Comparison of ENCODE assay signal across 8 mouse cellular contexts in the genomic region with DNA sequence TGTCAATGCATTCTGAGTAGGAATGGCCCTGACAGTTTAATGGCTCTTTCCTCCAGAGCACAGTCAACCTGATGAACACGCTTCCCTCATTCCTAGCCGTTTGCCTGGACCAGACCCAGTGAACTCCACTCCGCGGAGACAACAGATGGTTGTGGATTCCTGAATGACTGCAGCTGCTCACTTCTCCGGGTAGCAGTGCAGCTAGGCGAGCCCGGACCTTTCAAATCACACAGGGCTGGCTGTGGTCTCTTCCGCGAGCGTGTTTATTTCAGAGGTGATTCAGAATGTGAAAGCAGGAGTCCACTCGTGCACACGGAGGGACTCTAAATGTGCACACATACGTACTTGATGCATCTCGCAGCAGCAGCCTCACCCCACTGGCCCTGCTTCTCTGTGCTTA. TPM values are rescaled to one million over a fixed set of nuclear protein-coding genes. Genes with fewer than 3 reads are reported as not detected.
A peak's percentile ranks its signal among the peaks of the same experiment; 100 is the strongest.
DNase-seq lines count a peak whose midpoint lies in the region; ATAC-seq lines count a peak whose summit lies in the region.
"Had no signal": no experiment of that assay in that cellular context is flagged by ENCODE, and none has a peak within 500 bp of the region (broad histone marks: within the 10 kb centered on the region; RNA-seq: fewer than 3 reads in every experiment).

No protein-coding gene starts in this region.

- H3K9me3 ChIP-seq in hindbrain, embryonic 16.5 days (ENCODE audit: control insufficient read depth, low read length), result no peaks in the 10 kb centered on the region
- H3K9me3 ChIP-seq in stomach, embryonic 16.5 days (replicated peaks; ENCODE audit: control insufficient read depth, low read length), result no peaks in the 10 kb centered on the region

- intact Hi-C loops in heart, postnatal 10 days (cut with DNase I), result loop anchor here (5.0 kb wide), 1 partner anchor 36 kb away; no protein-coding TSS in a partner anchor
- intact Hi-C loops in heart, postnatal 36 days (cut with DNase I), result loop anchor here (2.0 kb wide), 1 partner anchor 31 kb away; no protein-coding TSS in a partner anchor

- DNase-seq in heart, postnatal 10 days, result peak; percentile 40 to 48
- DNase-seq in heart, postnatal 36 days, result no peak
- peak; percentile 27 for DNase-seq in retina, postnatal 1 day
- DNase-seq in retina, embryonic 14.5 days (ENCODE audit: low spot score), result no peak

- H3K4me3 ChIP-seq in hindbrain, embryonic 16.5 days (ENCODE audit: low read length), result no peak overlapping the region
- H3K4me3 ChIP-seq in stomach, embryonic 16.5 days (replicated peaks; ENCODE audit: low read length), result no peak overlapping the region

- no peaks in the 10 kb centered on the region for H3K27me3 ChIP-seq in hindbrain, embryonic 16.5 days (replicated peaks; ENCODE audit: control insufficient read depth, insufficient read depth, low read length)
- no peaks in the 10 kb centered on the region for H3K27me3 ChIP-seq in stomach, embryonic 16.5 days (ENCODE audit: control insufficient read depth, insufficient read depth, low read length)

- H3K9ac ChIP-seq in hindbrain, embryonic 16.5 days (ENCODE audit: low read depth, low read length), result no peak overlapping the region
- H3K9ac ChIP-seq in stomach, embryonic 16.5 days (ENCODE audit: low read length), result no peak overlapping the region

- WGBS in hindbrain, embryonic 16.5 days, result 35% methylated on average over 14 of the region's 14 CpGs
- 26% methylated on average over 14 of the region's 14 CpGs for WGBS in stomach, embryonic 16.5 days

- no peaks in the 10 kb centered on the region for H3K36me3 ChIP-seq in hindbrain, embryonic 16.5 days (ENCODE audit: control insufficient read depth, insufficient read depth, low read length)
- no peaks in the 10 kb centered on the region for H3K36me3 ChIP-seq in stomach, embryonic 16.5 days (ENCODE audit: control insufficient read depth, insufficient read depth, low read length)

- H3K4me2 ChIP-seq in hindbrain, embryonic 16.5 days (ENCODE audit: low read length), result peak overlapping the region; percentile 38
- peak overlapping the region; percentile 43 for H3K4me2 ChIP-seq in stomach, embryonic 16.5 days (ENCODE audit: low read depth, low read length)

- peak; percentile 82; the same call in 1 of the 2 replicates for ATAC-seq in hindbrain, embryonic 16.5 days
- no peak for ATAC-seq in stomach, embryonic 16.5 days (ENCODE audit: insufficient read depth, low FRiP score)
- no peak for ATAC-seq in monocyte, adult 5-6 weeks (replicated peaks; ENCODE audit: insufficient number of reproducible peaks, low FRiP score, low TSS enrichment, poor library complexity, severe bottlenecking)

- H3K27ac ChIP-seq in hindbrain, embryonic 16.5 days (ENCODE audit: low read depth, low read length), result no peak overlapping the region
- H3K27ac ChIP-seq in stomach, embryonic 16.5 days (ENCODE audit: low read length), result no peak overlapping the region

- peaks cover 5% of the 10 kb centered on the region for H3K4me1 ChIP-seq in hindbrain, embryonic 16.5 days (ENCODE audit: control insufficient read depth, insufficient read depth, low read depth, low read length)
- H3K4me1 ChIP-seq in stomach, embryonic 16.5 days (ENCODE audit: control insufficient read depth, insufficient read depth, low read length), result peaks cover 4% of the 10 kb centered on the region; the same call in 1 of the 2 replicates

RNA-seq across cellular contexts. Expression of a gene that starts 32.4 kb away (rescaled TPM):
- total RNA-seq in heart, postnatal 10 days (2021), result 10 to 100 TPM; 46.4 to 48.2 TPM
- total RNA-seq in heart, postnatal 36 days (2021), result 10 to 100 TPM; 46.2 to 49.6 TPM
- 0.58 and 0.86 TPM in 2 replicates for polyA plus RNA-seq in hindbrain, embryonic 16.5 days (2015; fragmentation: Nextera tagmentation; extraction: Ambion mirVana)
- polyA plus RNA-seq in stomach, embryonic 16.5 days (2015; fragmentation: Nextera tagmentation; extraction: Ambion mirVana), result 0.05 and 0.16 TPM in 2 replicates
- 0.87 TPM in 1 of 3 replicates, not detected in the others for total RNA-seq in monocyte, adult 5-6 weeks (2017)
- total RNA-seq: gastrocnemius, adult 8-10 months had no signal

Comparison
In these comparisons a context has a peak if more than half of its experiments do, and no peak if none do; other contexts are left out.
1. DNase-seq: peak in heart, postnatal 10 days (2 of 2) and retina, postnatal 1 day (single experiment); none in heart, postnatal 36 days (0 of 2) and retina, embryonic 14.5 days (single experiment).
2. RNA of a gene that starts 32.4 kb away (total RNA-seq): 46.2 to 49.6 TPM in heart, postnatal 36 days and 46.4 to 48.2 TPM in heart, postnatal 10 days; 0.87 TPM in monocyte, adult 5-6 weeks; every median in the first group is over 10 times any median in the second.